Mouse (Mus musculus) bone marrow macrophage, adult 2 months (primary cell): Measurements from ENCODE around the gene Trp73.

Experiments used
- CTCF ChIP-seq: IDR thresholded peaks from 2 replicates; pipeline ENCODE4 v1.5.1; 2012; ENCODE audit warnings: low read depth, mild to moderate bottlenecking, low read length, moderate library complexity
- POLR2A ChIP-seq: IDR thresholded peaks from 2 replicates; pipeline ENCODE4 v1.6.1; 2012; ENCODE audit warnings: mild to moderate bottlenecking, low read depth, low read length, borderline replicate concordance

GRCm38 (mm10) chr4:154071521-154071920 is 68.5 kb downstream of the Trp73 start:
- TF ChIP-seq CTCF (no peak), POLR2A (no peak)
